Mouse (Mus musculus) heart, postnatal 4 days (tissue): ENCODE data around the gene Chd4. TPM values are rescaled to one million over a fixed set of nuclear protein-coding genes. Genes with fewer than 3 reads are reported as not detected.

Source experiments
- DNase-seq: peaks from one replicate; pipeline ENCODE4 v3.0.0; 2021
- total RNA-seq, 2 experiments: library from RNA; stranded (reverse); gene quantifications; 2 replicates each; pipeline ENCODE4 v1.2.3; 2021

Chd4 gene
- total RNA-seq, 2 experiments from 2014 or later: 202 to 210 TPM

DNA sequence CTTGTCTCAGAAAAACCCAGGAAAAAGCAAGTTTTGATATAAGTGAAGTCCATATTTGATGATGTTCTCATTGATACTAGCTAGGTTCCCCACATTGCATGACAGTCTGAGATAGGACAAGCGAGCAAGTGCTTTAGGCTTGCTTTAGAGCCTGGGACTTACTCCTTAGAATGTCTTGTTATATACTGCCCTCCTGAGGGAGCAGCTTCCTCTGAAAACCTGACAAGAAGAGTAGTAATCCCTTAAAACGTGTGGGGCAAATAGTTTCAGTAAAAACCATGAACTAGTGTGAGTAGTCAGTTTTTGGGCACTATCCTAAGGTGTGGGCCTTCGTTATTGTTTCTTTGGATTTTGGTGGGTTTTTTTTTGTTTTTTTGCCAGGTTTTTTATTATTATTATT lies 47.3 kb downstream of the Chd4 start:
- DNase-seq: no peak

- no peak for DNase-seq
Measured at GRCm38 (mm10) chr6:125143904-125144303, 48.1 kb downstream of the Chd4 start.

GRCm38 (mm10) chr6:125145001-125145400 lies 49.2 kb downstream of the Chd4 start, which contains the start of gene Iffo1:
Gene Iffo1 (plus strand): TSS chr6:125145241.
- DNase-seq: peak; percentile 91

GRCm38 (mm10) chr6:125145479-125145951 lies 49.7 kb downstream of the Chd4 start:
- DNase-seq: no peak

DNA sequence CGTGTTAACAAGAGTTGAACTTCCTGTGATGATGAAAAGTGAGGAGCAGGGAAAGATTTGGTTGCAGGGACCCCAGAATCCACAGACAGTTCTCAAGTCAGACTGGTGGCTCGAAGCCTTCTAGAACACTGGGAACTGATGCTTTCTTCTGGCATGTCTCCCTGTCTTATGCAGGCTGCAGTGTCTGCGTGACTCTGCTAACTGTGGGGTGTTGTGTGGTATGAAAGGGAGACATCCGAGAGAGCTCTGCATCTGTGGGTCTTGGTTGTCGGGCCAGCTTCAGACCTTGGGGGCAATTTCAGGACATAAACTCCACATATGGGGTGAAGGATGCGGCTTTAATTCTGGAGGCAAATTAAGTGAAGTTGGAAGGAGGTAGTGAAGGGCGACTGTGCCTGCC lies 50.4 kb downstream of the Chd4 start:
- no peak for DNase-seq

DNA sequence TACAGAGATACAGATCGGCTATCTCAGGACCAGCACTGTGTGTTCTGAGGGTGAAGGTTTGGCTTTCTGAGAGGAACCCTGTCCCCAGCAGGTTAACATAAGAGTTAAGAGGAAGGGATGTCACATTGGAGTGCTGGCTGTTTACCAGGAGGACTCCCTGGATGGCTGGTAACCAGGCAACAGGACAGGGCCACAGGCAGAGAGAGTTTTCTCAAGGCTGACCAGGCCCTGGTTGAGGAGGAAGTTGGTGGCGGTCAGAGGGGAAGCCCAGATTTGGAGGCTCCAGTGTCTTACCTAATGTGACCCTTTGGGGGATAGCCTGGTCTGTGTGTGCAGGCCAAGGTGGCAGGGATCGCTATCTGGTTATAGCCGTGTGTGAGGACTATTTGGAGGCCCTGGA lies 51.0 kb downstream of the Chd4 start:
- DNase-seq: peak; percentile 61

DNA sequence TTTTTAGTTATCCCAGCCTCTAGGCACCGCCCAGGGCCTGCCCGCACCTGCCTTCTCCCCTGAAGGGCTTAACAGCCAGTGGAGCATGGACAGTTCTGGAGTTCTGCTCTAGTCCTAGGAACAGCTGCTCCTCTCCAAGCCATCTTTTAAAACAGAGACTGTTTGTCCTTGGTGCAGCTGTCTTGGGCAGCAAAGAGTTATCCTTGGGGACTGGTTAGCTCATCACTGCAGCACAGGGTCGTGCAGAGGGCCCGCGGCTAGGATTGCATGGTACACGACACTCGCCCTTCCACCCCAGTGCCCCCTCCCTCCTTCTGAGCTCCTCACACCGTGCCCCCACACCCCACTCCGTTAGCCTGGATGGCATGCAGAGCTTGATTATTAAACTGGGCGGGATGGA lies 51.5 kb downstream of the Chd4 start:
- no peak for DNase-seq

DNA sequence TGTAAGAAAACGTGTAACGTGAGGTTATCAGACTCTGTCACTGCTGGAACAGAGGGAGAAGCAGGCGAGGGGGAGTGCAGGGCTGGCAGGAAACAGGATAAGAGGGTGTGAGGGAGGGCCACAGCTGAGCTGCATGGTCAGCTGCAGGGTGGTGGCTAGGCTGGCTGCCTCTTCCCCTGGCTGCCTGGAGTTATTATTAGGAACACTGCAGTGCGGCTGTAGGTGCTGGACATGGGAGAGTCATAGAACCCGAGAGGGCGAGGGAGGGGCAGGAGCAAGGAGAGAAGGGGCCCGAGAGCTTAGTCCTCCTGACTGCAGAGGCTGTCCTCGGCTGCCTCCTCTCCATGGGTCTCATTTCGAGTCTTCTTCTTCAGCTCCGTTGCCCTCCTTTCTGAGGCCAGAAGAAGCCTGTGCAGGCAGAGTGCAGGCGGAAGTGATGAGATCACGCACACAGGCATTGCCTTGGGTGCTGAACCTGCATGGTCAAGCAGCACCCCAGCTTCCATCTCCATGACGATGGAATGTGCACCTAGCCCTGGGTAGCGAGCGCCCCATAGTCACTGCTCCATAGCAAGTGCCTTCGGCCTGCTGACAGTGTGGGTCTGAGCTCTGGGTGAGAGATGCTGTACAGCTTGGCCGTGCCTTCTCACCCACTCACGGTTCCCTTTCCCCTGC lies 52.6 kb downstream of the Chd4 start:
- DNase-seq: peak; percentile 78

- peak; percentile 71 for DNase-seq
Measured at GRCm38 (mm10) chr6:125148926-125149568, 53.3 kb downstream of the Chd4 start.

- DNase-seq: no peak
Measured at GRCm38 (mm10) chr6:125149569-125149950, 53.8 kb downstream of the Chd4 start.

- DNase-seq: peak; percentile 67
Measured at GRCm38 (mm10) chr6:125152212-125153017, 56.6 kb downstream of the Chd4 start.

DNA sequence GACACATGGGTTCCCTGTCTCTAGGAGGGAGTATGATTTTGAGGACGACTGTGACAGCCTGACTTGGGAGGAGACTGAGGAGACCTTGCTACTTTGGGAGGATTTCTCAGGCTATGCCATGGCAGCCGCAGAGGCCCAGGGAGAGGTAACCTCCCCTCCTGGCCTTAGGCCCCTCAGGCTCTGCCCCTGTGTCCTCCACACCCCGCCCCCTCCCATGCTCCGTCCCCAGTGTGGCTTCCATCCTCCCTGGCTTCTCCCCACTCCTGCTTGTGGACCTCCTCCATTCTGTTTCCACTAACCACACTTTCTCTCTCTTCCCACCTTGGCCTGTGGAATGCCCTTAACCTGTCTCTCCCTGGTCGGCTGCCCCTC lies 57.2 kb downstream of the Chd4 start:
- DNase-seq: no peak

- DNase-seq: no peak
Measured at GRCm38 (mm10) chr6:125153682-125154081, 57.9 kb downstream of the Chd4 start.

DNA sequence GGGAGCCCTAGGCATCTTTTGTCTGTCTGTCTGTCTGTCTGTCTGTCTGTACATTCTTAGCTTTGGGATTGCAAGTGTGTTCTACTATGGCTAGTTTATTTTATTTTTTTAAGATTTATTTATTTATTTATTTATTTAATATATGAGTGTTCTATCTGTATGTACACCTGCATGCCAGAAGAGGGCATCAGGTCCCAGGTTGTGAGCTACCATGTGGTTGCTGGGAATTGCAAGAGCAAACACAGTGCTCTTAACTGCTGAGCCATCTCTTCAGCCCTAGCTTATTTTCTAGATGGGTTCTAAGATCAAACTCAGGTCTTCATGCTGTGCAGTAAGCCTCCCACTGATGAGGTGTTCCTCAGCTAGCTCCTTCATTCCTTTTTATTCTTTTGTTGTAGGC lies 58.8 kb downstream of the Chd4 start:
- DNase-seq: no peak

GRCm38 (mm10) chr6:125155262-125155661 lies 59.5 kb downstream of the Chd4 start:
- no peak for DNase-seq

- no peak for DNase-seq
Measured at GRCm38 (mm10) chr6:125156491-125156890, 60.7 kb downstream of the Chd4 start.

GRCm38 (mm10) chr6:125156903-125157614 lies 61.3 kb downstream of the Chd4 start:
- DNase-seq: no peak

- no peak for DNase-seq
Measured at GRCm38 (mm10) chr6:125158944-125159492, 63.2 kb downstream of the Chd4 start.

GRCm38 (mm10) chr6:125159773-125160557 lies 64.2 kb downstream of the Chd4 start:
- no peak for DNase-seq

- no peak for DNase-seq
Measured at GRCm38 (mm10) chr6:125160558-125160853, 64.7 kb downstream of the Chd4 start.

DNA sequence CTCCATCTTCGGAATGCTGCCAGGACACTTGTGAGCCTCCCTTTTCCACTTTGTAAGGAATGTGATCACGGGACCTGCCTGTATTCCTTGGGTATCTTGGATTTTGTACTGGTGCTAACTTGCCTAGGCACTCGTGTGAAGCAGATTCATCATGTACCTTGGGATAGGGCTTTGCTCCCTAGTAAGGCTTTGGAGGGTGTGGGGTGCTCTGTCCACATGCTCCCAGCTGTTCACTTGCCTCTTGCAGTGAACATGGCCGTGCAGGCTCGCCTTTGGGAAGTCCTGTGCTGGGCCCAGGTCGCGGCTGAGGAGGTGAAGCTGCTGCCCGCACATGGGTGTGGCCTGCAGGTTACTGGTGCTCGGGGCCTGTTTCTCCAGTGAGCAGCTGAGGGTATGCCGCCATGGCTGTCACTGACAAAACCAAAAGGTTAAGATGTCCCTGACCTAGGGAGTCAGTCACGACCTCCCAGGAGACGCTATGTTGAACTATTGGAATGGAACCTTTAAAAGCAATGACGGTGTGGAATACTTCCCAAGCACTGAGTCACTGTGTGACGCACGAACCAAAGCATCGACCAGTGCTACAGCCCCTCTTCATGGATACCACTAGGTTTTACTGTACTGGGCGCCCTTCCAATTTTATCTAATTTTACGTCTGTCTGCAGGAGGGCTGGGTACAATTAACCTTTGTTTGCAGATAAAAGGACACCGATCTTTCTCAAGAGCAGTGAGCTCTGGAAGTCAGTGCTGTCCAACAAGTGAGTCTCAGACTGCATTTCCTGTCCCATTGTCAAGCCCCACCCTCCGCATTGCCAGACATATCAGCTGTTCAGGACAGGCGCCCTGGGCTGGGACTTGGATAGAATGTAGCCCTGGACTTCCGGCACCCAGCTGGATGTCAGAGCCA lies 65.3 kb downstream of the Chd4 start:
- peak; percentile 84 for DNase-seq
